Mouse (Mus musculus): ENCODE results near the gene Tmem219.

DNA sequence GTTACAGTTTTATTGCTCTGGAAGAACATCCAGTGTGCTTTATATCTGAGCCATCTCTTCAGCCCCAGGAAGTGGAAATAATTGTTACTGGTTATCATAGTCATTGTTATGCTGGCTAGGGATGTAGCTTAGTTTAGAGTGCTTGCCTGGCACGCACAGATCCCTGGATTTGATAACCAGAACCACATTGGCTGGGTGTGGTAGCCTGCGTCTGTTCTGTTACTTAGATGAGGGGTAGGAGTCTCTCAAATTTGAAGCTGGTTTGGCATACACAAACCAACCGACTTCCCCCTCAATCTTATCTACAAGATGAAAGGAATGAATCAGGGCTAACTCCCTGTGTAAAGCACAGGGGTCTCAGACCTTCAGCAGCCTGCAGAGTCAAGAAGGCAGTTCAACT is 3.6 kb upstream of the Tmem219 start:
- TF ChIP-seq MAFK (IDR thresholded peaks at IDR 0.05; ENCODE audit: insufficient read depth, low read depth, low read length) (no peak), CHD2 (IDR thresholded peaks at IDR 0.05; ENCODE audit: low read depth, low read length) (no peak), HCFC1 (IDR thresholded peaks at IDR 0.05; ENCODE audit: borderline replicate concordance, insufficient read depth, low read length) (no peak)
